Mouse (Mus musculus): ENCODE results near the gene Plxna3.

The Plxna3 gene

DNA sequence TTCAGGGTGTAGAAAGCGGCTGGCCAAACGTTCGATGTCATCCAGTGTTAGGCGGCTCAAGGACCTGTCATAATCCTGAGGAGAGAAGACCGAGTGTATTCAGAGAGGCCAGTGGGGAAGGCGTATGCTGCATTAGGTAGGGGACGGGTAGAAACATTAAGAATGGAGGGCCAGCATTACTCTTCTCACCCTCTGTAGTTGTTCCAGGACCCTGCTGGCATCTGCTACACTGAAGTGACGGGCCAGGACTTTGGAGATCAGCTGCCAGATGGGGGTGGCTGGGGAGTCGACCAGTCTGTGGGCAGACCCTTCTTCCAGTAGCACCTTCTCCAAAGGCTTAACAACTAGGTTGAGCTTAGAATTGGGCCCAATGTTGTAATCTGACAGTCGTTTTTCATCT, 38.6 kb downstream of the Plxna3 start:
- no peak for DNase-seq (ENCODE audit: extremely low spot score, low spot score)

DNA sequence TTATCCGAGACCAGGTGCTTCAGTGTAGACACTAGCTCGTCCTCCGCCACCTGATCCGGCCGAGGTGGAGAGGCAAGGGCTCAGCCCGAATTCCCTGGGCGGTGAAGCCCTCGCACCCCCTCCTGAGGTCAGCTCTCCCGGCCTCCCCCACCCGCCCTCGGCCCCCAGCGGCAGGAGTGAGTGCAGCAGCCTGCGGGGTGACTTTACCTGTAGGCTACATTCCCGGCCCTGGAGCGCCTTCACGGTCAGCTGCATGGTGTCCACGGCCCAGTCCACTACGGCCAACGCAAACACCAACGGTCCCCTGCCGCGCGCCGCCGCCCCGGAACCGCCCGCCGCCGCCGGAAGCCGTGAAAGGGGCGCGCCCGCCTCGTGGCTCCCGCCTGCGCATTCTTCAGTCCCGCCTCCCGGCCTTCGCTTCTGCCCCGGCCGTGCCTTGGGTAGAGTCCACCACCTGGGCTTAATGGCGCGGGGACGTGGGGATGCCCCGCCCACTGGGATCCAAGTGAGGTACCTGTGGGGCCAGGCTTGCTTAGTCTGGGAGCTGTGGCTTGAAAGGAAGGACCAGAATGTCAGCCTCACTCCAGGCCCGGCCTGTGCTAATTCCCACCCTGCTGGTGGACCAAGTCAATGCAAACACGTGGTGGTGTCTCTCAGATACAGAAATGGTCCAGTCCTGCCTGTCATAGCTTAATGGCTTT, 39.5 kb downstream of the Plxna3 start:
- peak; percentile 69 for DNase-seq (ENCODE audit: extremely low spot score, low spot score)

DNA sequence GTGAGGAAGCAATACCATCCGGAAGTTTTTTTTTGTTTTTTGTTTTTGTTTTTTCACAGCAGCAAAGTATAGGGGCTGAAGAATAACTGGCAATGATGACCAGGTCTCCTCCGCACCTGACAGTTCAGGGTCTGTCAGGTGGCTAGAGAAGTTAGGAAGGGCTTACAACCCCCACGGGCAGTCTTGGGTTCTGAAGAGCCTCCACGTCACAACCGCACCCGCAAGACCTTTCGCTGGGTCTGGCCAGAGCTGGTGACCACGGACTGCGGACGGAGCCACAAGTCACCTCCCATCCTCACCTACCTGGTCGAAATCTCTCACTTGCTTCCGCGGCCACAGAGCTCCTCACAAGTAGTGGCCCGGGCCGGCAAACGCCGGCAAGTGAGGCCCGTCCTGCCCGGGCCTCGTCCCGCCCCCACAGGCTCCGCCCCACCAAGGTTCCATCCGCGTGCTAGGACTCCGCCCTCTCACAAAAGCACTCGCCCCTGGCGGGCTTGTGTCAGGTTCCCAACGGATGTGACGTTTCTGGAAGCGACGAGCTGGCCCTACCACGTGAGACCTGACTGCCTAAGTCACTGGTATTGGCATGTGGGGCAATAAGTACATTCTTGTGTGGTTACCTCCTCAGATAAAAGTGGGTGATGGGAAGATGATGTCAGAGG, 44.2 kb downstream of the Plxna3 start, which contains the start of the genes Ubl4a and Slc10a3:
Gene Ubl4a, minus strand, starts transcription at position 331 of the 662 bp plus-strand sequence.
Gene Slc10a3, minus strand, starts transcription at position 462 of the 662 bp plus-strand sequence.
- peak; percentile 71 for DNase-seq (ENCODE audit: extremely low spot score, low spot score)

DNA sequence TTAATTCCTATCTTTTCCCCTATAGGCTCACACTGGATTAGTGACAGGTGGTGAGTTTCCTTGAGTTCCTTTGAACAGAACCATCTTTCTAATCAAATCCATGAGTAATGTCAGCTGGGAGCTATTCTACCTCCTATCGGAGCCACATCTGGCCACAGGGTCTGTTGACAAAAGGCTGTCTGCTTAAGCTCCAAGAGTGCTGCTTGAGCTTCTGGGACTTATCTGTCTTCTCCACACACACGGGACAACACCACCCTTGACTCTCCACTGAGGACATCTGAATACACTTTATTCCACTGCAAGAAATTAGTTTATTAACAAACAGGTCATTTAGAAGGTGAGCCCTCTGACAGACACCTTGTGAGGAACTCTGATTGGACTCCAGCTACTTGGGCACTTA, 55.6 kb downstream of the Plxna3 start:
- no peak for DNase-seq (ENCODE audit: extremely low spot score, low spot score)

DNA sequence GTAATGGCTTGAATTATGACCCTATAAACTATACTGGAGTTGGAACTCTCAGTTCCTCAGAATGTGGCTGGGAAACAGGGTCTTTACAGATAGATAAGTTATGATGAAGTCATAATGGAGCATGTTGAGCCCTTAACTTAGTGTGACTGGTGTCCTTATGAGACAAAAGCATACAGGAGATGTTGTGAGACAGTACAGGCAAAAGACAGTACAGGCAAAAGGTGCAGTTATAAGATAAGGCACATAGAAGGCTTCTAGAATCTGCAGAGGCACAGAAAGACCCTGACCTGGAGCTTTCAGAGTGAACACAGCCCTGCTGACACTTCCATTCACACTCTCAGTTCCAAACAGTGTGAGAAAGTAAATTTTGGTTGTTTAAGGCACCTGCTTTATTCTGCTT, 59.3 kb downstream of the Plxna3 start:
- no peak for DNase-seq (ENCODE audit: extremely low spot score, low spot score)

DNA sequence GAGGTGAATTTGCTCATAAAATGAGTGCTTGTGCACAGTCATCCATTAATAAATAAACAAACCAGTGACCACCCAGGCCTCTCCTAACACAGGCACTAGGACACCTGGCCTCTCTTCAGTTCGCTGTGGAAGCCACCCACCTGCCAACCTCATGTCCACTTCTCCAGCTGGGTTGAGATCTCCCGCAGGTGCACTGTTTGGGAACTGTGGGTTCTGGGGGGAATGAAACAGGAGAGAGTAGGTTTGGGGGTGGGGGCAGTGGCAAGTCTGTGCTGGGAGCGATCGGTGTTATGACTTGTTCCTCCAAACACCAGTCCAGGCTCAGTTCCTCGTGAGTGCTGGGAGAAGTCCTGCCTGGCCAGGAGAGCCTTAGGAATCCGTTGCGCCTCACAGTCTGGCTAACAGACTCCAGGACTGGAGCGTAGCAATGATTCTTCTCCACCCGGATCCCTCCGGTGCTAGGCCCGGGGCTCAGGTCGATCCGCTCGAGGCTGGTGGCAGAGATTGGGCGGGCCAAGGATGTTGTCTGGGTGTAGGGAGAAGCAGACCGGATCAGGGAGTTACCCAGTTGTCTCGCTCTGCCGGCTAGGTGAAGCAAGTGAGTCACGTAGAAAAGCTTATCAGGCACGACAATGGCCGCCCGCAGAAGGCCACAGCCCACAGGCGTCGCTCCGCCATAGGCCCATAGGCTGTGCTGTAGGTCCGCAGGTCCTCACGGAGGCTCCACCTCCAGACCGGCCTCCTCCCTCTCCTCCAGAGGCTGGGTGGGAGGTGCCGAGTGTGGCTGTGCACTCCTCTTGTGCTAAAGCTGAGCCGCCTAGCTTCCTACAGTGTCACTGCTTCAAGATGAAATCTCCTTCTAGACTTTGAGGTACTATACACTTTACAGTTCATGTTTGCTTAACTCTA, 63.9 kb downstream of the Plxna3 start, which contains the start of the genes Fam3a and Ikbkg:
Gene Fam3a, minus strand, starts transcription at position 738 of the 909 bp plus-strand sequence.
Gene Ikbkg, plus strand, starts transcription at position 756 of the 909 bp plus-strand sequence.
- peak; percentile 70 for DNase-seq (ENCODE audit: extremely low spot score, low spot score)
